Mouse (Mus musculus): ENCODE measurements at regions not wholly inside any gene's neighbourhood (a gene's known extent, or its start where the extent isn't known, plus 50 kb on each side); places are given as distances from the start of the nearest gene placed in this dataset.

- H3K36me3 ChIP-seq (replicated peaks) = no peaks in the 10 kb centered on the region
- no peak for ATAC-seq (replicated peaks)
- H3K27me3 ChIP-seq (replicated peaks) = no peaks in the 10 kb centered on the region
- 68% methylated on average over 13 of the region's 13 CpGs for WGBS
- no peak overlapping the region for H3K4me2 ChIP-seq
- no peak overlapping the region for H3K9ac ChIP-seq
- H3K27ac ChIP-seq = no peak overlapping the region
- no peak overlapping the region for H3K4me3 ChIP-seq
- H3K9me3 ChIP-seq = no peaks in the 10 kb centered on the region
- H3K4me1 ChIP-seq = no peaks in the 10 kb centered on the region
Measured at GRCm38 (mm10) chr13:60308062-60308801, 131.1 kb upstream of the Gas1 start.

GRCm38 (mm10) chr13:60309482-60309881, 132.3 kb upstream of the Gas1 start:
- Histone ChIP-seq H3K36me3 (replicated peaks) (no peaks in the 10 kb centered on the region), H3K27ac (no peak overlapping the region), H3K4me3 (no peak overlapping the region), H3K4me1 (no peaks in the 10 kb centered on the region), H3K9ac (no peak overlapping the region), H3K4me2 (no peak overlapping the region), H3K9me3 (no peaks in the 10 kb centered on the region), H3K27me3 (replicated peaks) (no peaks in the 10 kb centered on the region)
- WGBS = 92% methylated on average over 12 of the region's 12 CpGs
- ATAC-seq (replicated peaks) = no peak

GRCm38 (mm10) chr13:60309926-60310325, 132.8 kb upstream of the Gas1 start:
- Histone ChIP-seq H3K4me3 (no peak overlapping the region), H3K36me3 (replicated peaks) (no peaks in the 10 kb centered on the region), H3K27me3 (replicated peaks) (no peaks in the 10 kb centered on the region), H3K4me2 (no peak overlapping the region), H3K9me3 (no peaks in the 10 kb centered on the region), H3K9ac (no peak overlapping the region), H3K4me1 (no peaks in the 10 kb centered on the region), H3K27ac (no peak overlapping the region)
- ATAC-seq (replicated peaks) = no peak
- WGBS = 91% methylated on average over 4 of the region's 4 CpGs

GRCm38 (mm10) chr13:60312397-60313085, 135.4 kb upstream of the Gas1 start:
- H3K4me1 ChIP-seq = no peaks in the 10 kb centered on the region
- H3K9ac ChIP-seq = no peak overlapping the region
- H3K27ac ChIP-seq = no peak overlapping the region
- no peaks in the 10 kb centered on the region for H3K36me3 ChIP-seq (replicated peaks)
- no peak overlapping the region for H3K4me3 ChIP-seq
- H3K9me3 ChIP-seq = no peaks in the 10 kb centered on the region
- no peak overlapping the region for H3K4me2 ChIP-seq
- no peak for ATAC-seq (replicated peaks)
- 76% methylated on average over 7 of the region's 7 CpGs for WGBS
- no peaks in the 10 kb centered on the region for H3K27me3 ChIP-seq (replicated peaks)

- H3K4me2 ChIP-seq = no peak overlapping the region
- H3K27me3 ChIP-seq (replicated peaks) = no peaks in the 10 kb centered on the region
- no peak overlapping the region for H3K9ac ChIP-seq
- ATAC-seq (replicated peaks) = no peak
- no peak overlapping the region for H3K27ac ChIP-seq
- H3K36me3 ChIP-seq (replicated peaks) = no peaks in the 10 kb centered on the region
- WGBS = 87% methylated on average over 8 of the region's 8 CpGs
- H3K9me3 ChIP-seq = no peaks in the 10 kb centered on the region
- no peaks in the 10 kb centered on the region for H3K4me1 ChIP-seq
- no peak overlapping the region for H3K4me3 ChIP-seq
Measured at GRCm38 (mm10) chr13:60318436-60319020, 141.4 kb upstream of the Gas1 start.

GRCm38 (mm10) chr13:60319268-60319667, 142.1 kb upstream of the Gas1 start:
- no peak overlapping the region for H3K9ac ChIP-seq
- no peak overlapping the region for H3K4me3 ChIP-seq
- 85% methylated on average over 4 of the region's 4 CpGs for WGBS
- no peaks in the 10 kb centered on the region for H3K9me3 ChIP-seq
- H3K4me2 ChIP-seq = no peak overlapping the region
- no peak for ATAC-seq (replicated peaks)
- no peak overlapping the region for H3K27ac ChIP-seq
- no peaks in the 10 kb centered on the region for H3K36me3 ChIP-seq (replicated peaks)
- no peaks in the 10 kb centered on the region for H3K4me1 ChIP-seq
- no peaks in the 10 kb centered on the region for H3K27me3 ChIP-seq (replicated peaks)

GRCm38 (mm10) chr13:60319861-60320602, 142.9 kb upstream of the Gas1 start:
- H3K4me2 ChIP-seq = no peak overlapping the region
- WGBS = 75% methylated on average over 5 of the region's 5 CpGs
- no peak overlapping the region for H3K9ac ChIP-seq
- H3K27ac ChIP-seq = no peak overlapping the region
- no peaks in the 10 kb centered on the region for H3K4me1 ChIP-seq
- no peaks in the 10 kb centered on the region for H3K27me3 ChIP-seq (replicated peaks)
- H3K9me3 ChIP-seq = no peaks in the 10 kb centered on the region
- no peak for ATAC-seq (replicated peaks)
- no peaks in the 10 kb centered on the region for H3K36me3 ChIP-seq (replicated peaks)
- H3K4me3 ChIP-seq = no peak overlapping the region

GRCm38 (mm10) chr13:60322579-60322978, 145.4 kb upstream of the Gas1 start:
- Histone ChIP-seq H3K4me3 (no peak overlapping the region), H3K9ac (no peak overlapping the region), H3K4me1 (no peaks in the 10 kb centered on the region), H3K27me3 (replicated peaks) (no peaks in the 10 kb centered on the region), H3K9me3 (no peaks in the 10 kb centered on the region), H3K4me2 (no peak overlapping the region), H3K27ac (no peak overlapping the region), H3K36me3 (replicated peaks) (no peaks in the 10 kb centered on the region)
- WGBS = 87% methylated on average over 3 of the region's 3 CpGs
- no peak for ATAC-seq (replicated peaks)

- 80% methylated on average over 9 of the region's 9 CpGs for WGBS
- Histone ChIP-seq H3K36me3 (replicated peaks) (no peaks in the 10 kb centered on the region), H3K4me3 (no peak overlapping the region)
Measured at GRCm38 (mm10) chr13:60330475-60331258, 153.5 kb upstream of the Gas1 start.

GRCm38 (mm10) chr13:60336196-60336595, 159.0 kb upstream of the Gas1 start:
- ATAC-seq (replicated peaks) = no peak
- Histone ChIP-seq H3K27ac (no peak overlapping the region), H3K4me1 (no peaks in the 10 kb centered on the region)

More at GRCm38 (mm10) chr13:60330475-60331258, 153.5 kb upstream of the Gas1 start:
- no peak for ATAC-seq (replicated peaks)
- H3K4me2 ChIP-seq = no peak overlapping the region
- no peaks in the 10 kb centered on the region for H3K9me3 ChIP-seq
- H3K9ac ChIP-seq = no peak overlapping the region
- H3K27me3 ChIP-seq (replicated peaks) = no peaks in the 10 kb centered on the region
- no peak overlapping the region for H3K27ac ChIP-seq
- no peaks in the 10 kb centered on the region for H3K4me1 ChIP-seq

GRCm38 (mm10) chr13:60337383-60337782, 160.2 kb upstream of the Gas1 start:
- Histone ChIP-seq H3K9ac (no peak overlapping the region), H3K4me1 (no peaks in the 10 kb centered on the region), H3K4me3 (no peak overlapping the region), H3K36me3 (replicated peaks) (no peaks in the 10 kb centered on the region), H3K9me3 (no peaks in the 10 kb centered on the region), H3K27me3 (replicated peaks) (no peaks in the 10 kb centered on the region), H3K27ac (no peak overlapping the region), H3K4me2 (no peak overlapping the region)
- 65% methylated on average over 2 of the region's 2 CpGs for WGBS
- no peak for ATAC-seq (replicated peaks)

More at GRCm38 (mm10) chr13:60336196-60336595, 159.0 kb upstream of the Gas1 start:
- H3K9ac ChIP-seq = no peak overlapping the region
- no peak overlapping the region for H3K4me2 ChIP-seq
- H3K9me3 ChIP-seq = no peaks in the 10 kb centered on the region
- H3K36me3 ChIP-seq (replicated peaks) = no peaks in the 10 kb centered on the region
- H3K27me3 ChIP-seq (replicated peaks) = no peaks in the 10 kb centered on the region
- H3K4me3 ChIP-seq = no peak overlapping the region
- WGBS = 76% methylated on average over 1 of the region's 1 CpGs

- Histone ChIP-seq H3K27ac (no peak overlapping the region), H3K4me3 (no peak overlapping the region), H3K4me1 (no peaks in the 10 kb centered on the region), H3K27me3 (replicated peaks) (no peaks in the 10 kb centered on the region), H3K4me2 (no peak overlapping the region), H3K9ac (no peak overlapping the region), H3K36me3 (replicated peaks) (no peaks in the 10 kb centered on the region), H3K9me3 (no peaks in the 10 kb centered on the region)
- 92% methylated on average over 8 of the region's 8 CpGs for WGBS
- ATAC-seq (replicated peaks) = no peak
Measured at GRCm38 (mm10) chr13:60338107-60338506, 160.9 kb upstream of the Gas1 start.

All from midbrain, embryonic 15.5 days (tissue).